Mouse (Mus musculus): ENCODE measurements around the gene Pxylp1. TPM values are rescaled to one million over a fixed set of nuclear protein-coding genes. Genes with fewer than 3 reads are reported as not detected.
"Not testable (repeated sequence)": the region's sequence is repeated elsewhere in the genome, so short reads cannot be mapped to it uniquely, and the experiment has no call there.

The Pxylp1 gene
- total RNA-seq (2014; rRNA removed) (27.0 and 42.3 TPM in 2 replicates), polyA plus RNA-seq (2015; fragmentation: Nextera tagmentation; extraction: Ambion mirVana) (23.5 and 24.6 TPM in 2 replicates)

- DNase-seq (ENCODE audit: low spot score) (no peak), ATAC-seq (ENCODE audit: low FRiP score) (no peak)
- H3K27me3 ChIP-seq (ENCODE audit: insufficient read depth, low read length) = no peaks in the 10 kb centered on the region
- no peaks in the 10 kb centered on the region for H3K9me3 ChIP-seq (ENCODE audit: low read length)
- no peak within 1 kb of the TSS for H3K4me3 ChIP-seq (ENCODE audit: low read depth, low read length)
- H3K4me1 ChIP-seq (ENCODE audit: insufficient read depth, low read length) = no peaks in the 10 kb centered on the region; the same call in 1 of the 2 replicates
- no peak within 1 kb of the TSS for H3K27ac ChIP-seq (ENCODE audit: low read depth, low read length)
- no peaks in the 10 kb centered on the region for H3K36me3 ChIP-seq (ENCODE audit: insufficient read depth, low read length)
- no peak within 1 kb of the TSS for H3K9ac ChIP-seq (replicated peaks; ENCODE audit: low read length, poor library complexity, severe bottlenecking)
- H3K4me2 ChIP-seq (ENCODE audit: low read depth, low read length, poor library complexity, severe bottlenecking) = no peak within 1 kb of the TSS
- WGBS = 5% methylated on average over 3 of the region's 3 CpGs
- TF ChIP-seq CTCF (IDR thresholded peaks at IDR 0.05) = no peak
Observed at GRCm38 (mm10) chr9:96892546-96892945, at the start of gene Pxylp1. Pxylp1 (minus strand) TSS chr9:96892669.

GRCm38 (mm10) chr9:96938887-96939286 lies 46.4 kb upstream of the Pxylp1 start:
- H3K9ac ChIP-seq (replicated peaks; ENCODE audit: low read length, poor library complexity, severe bottlenecking) = no peak overlapping the region
- 55% methylated on average over 5 of the region's 5 CpGs for WGBS
- H3K36me3 ChIP-seq (ENCODE audit: insufficient read depth, low read length) = peaks cover 9% of the 10 kb centered on the region
- no peaks in the 10 kb centered on the region for H3K9me3 ChIP-seq (ENCODE audit: low read length)
- H3K27ac ChIP-seq (ENCODE audit: low read depth, low read length) = no peak overlapping the region
- ATAC-seq (ENCODE audit: low FRiP score) = no peak
- no peak overlapping the region for H3K4me3 ChIP-seq (ENCODE audit: low read depth, low read length)
- no peaks in the 10 kb centered on the region for H3K4me1 ChIP-seq (ENCODE audit: insufficient read depth, low read length)
- H3K4me2 ChIP-seq (ENCODE audit: low read depth, low read length, poor library complexity, severe bottlenecking) = no peak overlapping the region
- no peaks in the 10 kb centered on the region for H3K27me3 ChIP-seq (ENCODE audit: insufficient read depth, low read length)
- TF ChIP-seq CTCF (IDR thresholded peaks at IDR 0.05) = no peak
- DNase-seq (ENCODE audit: low spot score) = no peak

- not testable (repeated sequence) for H3K36me3 ChIP-seq (ENCODE audit: insufficient read depth, low read length); DNase-seq (ENCODE audit: low spot score); H3K27me3 ChIP-seq (ENCODE audit: insufficient read depth, low read length); H3K9ac ChIP-seq (replicated peaks; ENCODE audit: low read length, poor library complexity, severe bottlenecking); H3K4me2 ChIP-seq (ENCODE audit: low read depth, low read length, poor library complexity, severe bottlenecking); H3K27ac ChIP-seq (ENCODE audit: low read depth, low read length); ATAC-seq (ENCODE audit: low FRiP score); H3K4me1 ChIP-seq (ENCODE audit: insufficient read depth, low read length); H3K9me3 ChIP-seq (ENCODE audit: low read length); H3K4me3 ChIP-seq (ENCODE audit: low read depth, low read length)
- 90% methylated on average over 2 of the region's 2 CpGs for WGBS
Observed at GRCm38 (mm10) chr9:96936427-96936826, 44.0 kb upstream of the Pxylp1 start.

- no peak for DNase-seq (ENCODE audit: low spot score)
- H3K36me3 ChIP-seq (ENCODE audit: insufficient read depth, low read length) = no peaks in the 10 kb centered on the region
- no peak overlapping the region for H3K4me2 ChIP-seq (ENCODE audit: low read depth, low read length, poor library complexity, severe bottlenecking)
- no peak for TF ChIP-seq CTCF (IDR thresholded peaks at IDR 0.05)
- no peaks in the 10 kb centered on the region for H3K4me1 ChIP-seq (ENCODE audit: insufficient read depth, low read length)
- WGBS = 71% methylated on average over 15 of the region's 15 CpGs
- H3K9me3 ChIP-seq (ENCODE audit: low read length) = no peaks in the 10 kb centered on the region
- no peak for ATAC-seq (ENCODE audit: low FRiP score)
- no peak overlapping the region for H3K4me3 ChIP-seq (ENCODE audit: low read depth, low read length)
- H3K9ac ChIP-seq (replicated peaks; ENCODE audit: low read length, poor library complexity, severe bottlenecking) = no peak overlapping the region
- H3K27ac ChIP-seq (ENCODE audit: low read depth, low read length) = no peak overlapping the region
- no peaks in the 10 kb centered on the region for H3K27me3 ChIP-seq (ENCODE audit: insufficient read depth, low read length)
Observed at GRCm38 (mm10) chr9:96935556-96936300, 43.3 kb upstream of the Pxylp1 start.

- Histone ChIP-seq H3K4me3 (ENCODE audit: low read depth, low read length) (no peak overlapping the region), H3K9me3 (ENCODE audit: low read length) (no peaks in the 10 kb centered on the region), H3K36me3 (ENCODE audit: insufficient read depth, low read length) (no peaks in the 10 kb centered on the region), H3K27me3 (ENCODE audit: insufficient read depth, low read length) (no peaks in the 10 kb centered on the region), H3K9ac (replicated peaks; ENCODE audit: low read length, poor library complexity, severe bottlenecking) (no peak overlapping the region), H3K27ac (ENCODE audit: low read depth, low read length) (no peak overlapping the region), H3K4me1 (ENCODE audit: insufficient read depth, low read length) (no peaks in the 10 kb centered on the region), H3K4me2 (ENCODE audit: low read depth, low read length, poor library complexity, severe bottlenecking) (no peak overlapping the region)
- no peak for ATAC-seq (ENCODE audit: low FRiP score)
- no peak for TF ChIP-seq CTCF (IDR thresholded peaks at IDR 0.05)
- WGBS = 75% methylated on average over 3 of the region's 3 CpGs
- DNase-seq (ENCODE audit: low spot score) = no peak
Observed at GRCm38 (mm10) chr9:96934816-96935215, 42.3 kb upstream of the Pxylp1 start.

- no peak for DNase-seq (ENCODE audit: low spot score)
- no peak for TF ChIP-seq CTCF (IDR thresholded peaks at IDR 0.05)
- H3K27ac ChIP-seq (ENCODE audit: low read depth, low read length) = no peak overlapping the region
- no peak overlapping the region for H3K9ac ChIP-seq (replicated peaks; ENCODE audit: low read length, poor library complexity, severe bottlenecking)
- H3K36me3 ChIP-seq (ENCODE audit: insufficient read depth, low read length) = no peaks in the 10 kb centered on the region
- no peak overlapping the region for H3K4me2 ChIP-seq (ENCODE audit: low read depth, low read length, poor library complexity, severe bottlenecking)
- no peaks in the 10 kb centered on the region for H3K9me3 ChIP-seq (ENCODE audit: low read length)
- H3K4me3 ChIP-seq (ENCODE audit: low read depth, low read length) = no peak overlapping the region
- H3K4me1 ChIP-seq (ENCODE audit: insufficient read depth, low read length) = no peaks in the 10 kb centered on the region
- WGBS = 90% methylated on average over 8 of the region's 8 CpGs
- H3K27me3 ChIP-seq (ENCODE audit: insufficient read depth, low read length) = no peaks in the 10 kb centered on the region
- ATAC-seq (ENCODE audit: low FRiP score) = no peak
Observed at GRCm38 (mm10) chr9:96932751-96933150, 40.3 kb upstream of the Pxylp1 start.
